28 mouse cellular contexts compared by ENCODE assay signal in genomic region chr13:104295472-104295871, GRCm38 (mm10).
"Had no signal": no experiment of that assay in that cellular context is flagged by ENCODE, and none has a peak within 500 bp of the region (broad histone marks: within the 10 kb centered on the region; RNA-seq: fewer than 3 reads in every experiment).

No protein-coding gene starts in this region.

- H3K4me3 ChIP-seq: heart, adult 2 months; heart, embryonic 13.5 days; heart, embryonic 15.5 days; hindbrain, embryonic 10.5 days; hindbrain, embryonic 12.5 days; intestine, embryonic 15.5 days; limb, embryonic 10.5 days; limb, embryonic 12.5 days; liver, embryonic 13.5 days; liver, embryonic 15.5 days had no signal

- H3K4me1 ChIP-seq: hindbrain, embryonic 10.5 days; hindbrain, embryonic 12.5 days; intestine, embryonic 15.5 days; limb, embryonic 10.5 days; limb, embryonic 12.5 days; liver, embryonic 13.5 days; liver, embryonic 15.5 days had no signal

- ATAC-seq: hindbrain, embryonic 16.5 days; inflammation-experienced regulatory T-cells, adult 6 months; intestine, embryonic 15.5 days; intestine, postnatal 0 days had no signal

- H3K9me3 ChIP-seq: heart, embryonic 13.5 days; heart, embryonic 15.5 days; hindbrain, embryonic 10.5 days; hindbrain, embryonic 12.5 days; intestine, embryonic 15.5 days; limb, embryonic 10.5 days; limb, embryonic 12.5 days; liver, embryonic 13.5 days; liver, embryonic 15.5 days had no signal

- H3K27ac ChIP-seq: heart, adult 2 months; heart, embryonic 13.5 days; heart, embryonic 15.5 days; hindbrain, embryonic 10.5 days; hindbrain, embryonic 12.5 days; hindbrain, embryonic 14.5 days; intestine, embryonic 15.5 days; kidney, postnatal 0 days; limb, embryonic 10.5 days; limb, embryonic 12.5 days; liver, embryonic 13.5 days; liver, embryonic 15.5 days had no signal

- H3K9ac ChIP-seq: heart, embryonic 13.5 days; heart, embryonic 15.5 days; hindbrain, embryonic 12.5 days; hindbrain, embryonic 14.5 days; intestine, embryonic 15.5 days; limb, embryonic 12.5 days; liver, embryonic 13.5 days; liver, embryonic 15.5 days had no signal

- H3K27me3 ChIP-seq: heart, embryonic 13.5 days; heart, embryonic 15.5 days; hindbrain, embryonic 12.5 days; intestine, embryonic 15.5 days; limb, embryonic 12.5 days; liver, embryonic 13.5 days; liver, embryonic 15.5 days had no signal

- H3K4me2 ChIP-seq: heart, embryonic 11.5 days; heart, embryonic 13.5 days; heart, embryonic 15.5 days; hindbrain, embryonic 12.5 days; hindbrain, embryonic 14.5 days; intestine, embryonic 15.5 days; limb, embryonic 12.5 days; liver, embryonic 11.5 days; liver, embryonic 13.5 days; liver, embryonic 15.5 days had no signal

- DNase-seq: gastrocnemius, postnatal 14 days; gastrocnemius, postnatal 36 days; heart, adult 11 months; heart, adult 2 months; heart, postnatal 4 days; kidney, adult 18-20 months; kidney, adult 8-10 months; kidney, postnatal 14 days; kidney, postnatal 36 days; layer of hippocampus, adult 9-11 months; layer of hippocampus, postnatal 36 days; liver; liver, embryonic 13.5 days had no signal

- H3K36me3 ChIP-seq: intestine, embryonic 15.5 days; liver, embryonic 13.5 days; liver, embryonic 15.5 days had no signal
